Mouse (Mus musculus): ENCODE measurements at regions not wholly inside any gene's neighbourhood (a gene's known extent, or its start where the extent isn't known, plus 50 kb on each side); places are given as distances from the start of the nearest gene placed in this dataset.

DNA sequence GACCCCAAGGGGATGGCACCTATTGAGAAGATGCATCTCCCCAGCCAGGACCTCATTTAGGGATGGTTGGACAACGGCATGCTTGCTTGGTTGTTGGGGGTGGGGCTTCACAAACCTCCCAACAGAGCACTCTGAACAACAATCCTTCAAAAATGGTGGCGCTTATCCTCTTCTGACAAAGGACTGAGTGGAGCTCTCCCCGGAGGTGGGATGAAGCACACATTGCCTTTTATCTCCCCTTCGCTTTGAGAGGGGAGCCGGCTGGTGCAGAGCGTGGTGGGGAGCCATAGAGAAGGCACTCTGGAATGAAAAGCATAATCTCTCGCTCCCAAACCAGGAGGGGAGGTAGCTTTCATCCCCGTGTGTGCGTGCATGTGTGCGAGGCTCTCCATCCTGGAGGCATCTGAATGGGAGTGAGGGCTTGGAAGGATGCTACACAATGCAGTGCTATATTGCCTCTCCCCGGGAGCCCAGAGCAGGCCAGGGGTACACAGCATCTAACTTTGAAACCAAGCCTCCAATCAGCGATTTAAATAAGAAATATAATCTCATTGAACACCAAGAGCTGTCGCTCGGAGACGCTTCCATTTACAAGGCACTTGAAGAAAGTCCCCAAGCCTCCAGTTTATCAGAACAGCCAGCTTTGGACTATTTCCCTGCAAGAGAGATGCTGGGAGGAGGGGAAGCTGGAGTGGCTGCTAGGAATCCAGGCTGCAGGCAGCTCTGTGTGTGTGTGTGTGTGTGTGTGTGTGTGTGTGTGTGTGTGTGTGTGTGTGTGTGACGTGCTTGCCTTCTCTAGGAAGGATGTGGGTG, 131.5 kb downstream of the Rps24 start:
- no peak for DNase-seq (ENCODE audit: low spot score in 2 of 2)

DNA sequence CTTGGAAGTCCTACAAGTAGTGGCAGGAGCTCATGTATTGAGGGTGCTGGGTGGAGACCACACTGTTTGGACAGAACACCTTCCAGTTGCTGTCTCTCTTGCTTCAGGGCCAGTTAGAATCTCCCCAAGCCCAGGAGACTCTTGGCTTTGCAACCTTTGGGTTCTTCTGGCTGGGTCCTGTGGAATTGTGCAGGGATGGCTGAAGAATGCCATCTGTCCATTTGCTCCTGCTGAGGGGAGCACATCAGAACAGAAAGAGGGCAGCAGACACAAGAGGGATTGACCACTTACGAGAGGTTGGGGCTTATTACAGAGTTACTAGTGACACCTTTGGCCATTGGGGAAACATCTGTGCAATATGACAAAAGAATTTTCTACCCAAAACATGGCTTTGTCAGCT, 145.1 kb downstream of the Rps24 start:
- no peak for DNase-seq (ENCODE audit: low spot score in 2 of 2)

DNA sequence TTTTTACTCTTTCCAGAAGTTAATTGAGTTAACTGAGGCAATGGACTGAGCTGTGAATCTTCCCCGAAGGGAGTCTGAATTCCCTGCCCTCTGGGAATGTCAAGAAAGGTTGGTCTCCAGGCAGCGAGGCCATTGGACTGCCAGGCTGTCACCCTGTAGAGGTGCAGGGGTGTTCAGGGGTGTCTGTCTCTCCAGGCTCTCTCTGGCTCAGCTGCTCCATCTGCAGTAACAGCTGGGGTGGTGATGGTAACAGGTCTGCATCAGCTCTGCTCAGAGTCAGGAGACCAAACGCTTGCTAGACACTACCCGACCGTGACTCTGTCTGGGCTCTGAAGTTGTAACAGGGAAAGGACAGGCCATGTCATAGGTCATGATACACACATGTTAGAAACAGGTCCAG, 154.9 kb downstream of the Rps24 start:
- no peak for DNase-seq (ENCODE audit: low spot score in 2 of 2)

DNA sequence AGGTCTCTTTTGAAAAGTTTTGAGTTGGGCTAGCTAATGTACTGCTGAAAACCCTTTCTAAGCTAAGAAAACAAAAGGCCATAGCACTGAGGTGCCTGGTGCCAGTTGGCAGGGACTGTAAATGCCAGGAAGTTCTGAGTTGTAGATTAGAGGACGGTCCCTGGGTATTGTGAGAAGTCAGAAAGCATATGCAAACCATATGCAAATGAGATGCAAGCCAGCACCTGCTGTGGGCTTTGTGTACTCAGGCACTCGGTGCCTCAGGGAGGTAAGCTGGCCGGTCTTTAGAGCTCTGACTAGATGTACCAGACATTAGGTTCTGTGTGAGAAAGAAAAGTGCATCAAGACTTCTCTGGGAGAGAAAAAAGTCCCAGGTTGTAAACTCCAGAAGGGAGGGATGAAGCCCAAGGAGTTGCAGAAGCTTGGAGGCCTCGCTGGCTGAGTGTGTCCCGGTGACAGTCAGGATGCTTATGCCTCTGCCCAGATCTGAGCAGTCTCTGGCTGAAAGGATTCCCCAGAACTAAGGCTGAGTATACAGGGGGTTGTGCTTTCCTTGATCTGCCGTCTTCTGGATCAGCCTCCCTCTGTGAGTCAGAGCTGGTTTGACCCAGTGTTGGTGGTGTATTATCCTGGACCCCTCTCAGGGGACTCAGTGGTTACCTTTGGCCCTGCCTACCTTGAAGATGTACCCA, 157.3 kb downstream of the Rps24 start:
- DNase-seq (ENCODE audit: low spot score in 2 of 2), result no peak

DNA sequence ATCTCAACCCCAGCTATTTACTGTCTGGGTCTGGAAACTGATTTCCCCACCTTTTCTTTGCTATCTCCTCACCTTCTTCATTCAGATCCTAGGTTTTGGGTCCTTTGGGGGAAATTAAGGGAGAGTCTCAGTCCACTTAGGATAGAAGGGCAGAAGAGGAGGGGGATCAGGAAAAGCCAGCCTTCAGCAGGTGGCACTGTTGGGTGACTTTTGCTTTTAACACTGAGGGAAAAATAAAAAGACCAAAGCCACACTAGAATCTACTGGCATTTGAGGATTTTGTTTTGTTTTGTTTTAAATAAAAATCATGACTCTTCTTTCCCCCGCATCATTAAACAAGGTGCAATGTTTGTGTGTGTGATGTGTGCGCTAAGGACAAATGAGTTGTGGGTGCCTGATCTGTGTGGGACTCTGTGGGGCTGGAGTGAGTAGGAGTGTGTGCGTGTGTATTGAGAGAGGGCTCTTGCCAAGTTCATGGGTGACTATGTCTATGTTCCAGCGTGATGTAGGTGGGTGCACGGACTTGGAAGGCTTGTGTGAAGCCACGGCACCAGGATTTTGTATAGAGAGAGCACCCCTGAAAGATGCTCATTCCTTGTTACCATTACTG, 159.4 kb downstream of the Rps24 start:
- DNase-seq (ENCODE audit: low spot score in 2 of 2), result no peak

DNA sequence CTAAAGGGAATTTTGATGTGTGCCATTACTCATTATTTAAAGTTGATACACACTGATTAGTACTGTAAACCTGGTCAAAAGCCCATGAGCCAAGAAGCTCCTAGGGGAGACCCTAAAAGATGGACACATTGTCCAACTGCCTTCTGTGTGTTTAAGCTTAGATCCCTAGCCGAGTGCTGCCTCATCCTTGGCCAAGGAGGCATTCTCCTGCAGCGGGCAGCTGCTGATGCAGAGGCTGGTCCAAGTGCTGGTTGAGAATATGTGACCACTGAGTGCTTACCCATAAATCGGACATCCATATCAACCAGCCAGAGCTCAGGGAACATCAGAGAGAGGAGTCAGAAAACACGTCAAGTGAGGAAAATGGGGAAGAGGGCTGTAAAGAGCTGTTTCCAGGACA, 160.8 kb downstream of the Rps24 start:
- no peak for DNase-seq (ENCODE audit: low spot score in 2 of 2)

DNA sequence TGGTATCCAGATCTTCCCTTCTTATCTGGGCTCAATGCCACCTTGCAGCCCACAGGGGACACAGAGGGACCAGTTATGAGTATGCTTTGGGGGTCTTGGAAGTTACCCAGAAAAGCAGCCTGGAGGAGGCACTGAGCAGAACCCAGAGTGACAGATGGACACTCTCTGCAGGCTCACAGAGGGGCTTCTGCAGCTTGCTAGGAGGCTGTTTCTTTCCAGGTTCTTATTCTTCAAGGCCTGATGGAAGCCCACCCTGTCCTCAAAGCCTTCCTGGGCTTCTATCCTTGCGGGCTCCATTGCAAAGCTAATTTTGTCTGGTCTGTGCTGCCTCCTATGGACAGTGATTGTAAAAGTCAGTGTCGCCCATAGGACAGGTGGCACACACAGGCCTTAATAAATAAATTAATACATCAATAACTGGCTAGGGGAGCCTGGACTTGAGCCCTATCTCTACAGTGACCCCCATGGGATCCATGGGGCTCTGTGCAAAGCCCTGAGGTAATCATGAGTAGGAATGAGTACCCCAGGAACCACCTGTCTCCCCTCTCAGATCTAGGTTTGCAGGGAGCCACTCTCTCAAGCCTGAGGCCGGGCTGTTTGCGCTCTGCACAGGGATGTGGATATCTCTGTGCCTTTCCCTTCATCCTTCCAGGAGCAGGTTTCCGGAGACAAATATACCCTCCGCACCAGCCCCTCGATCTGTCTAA, 163.4 kb downstream of the Rps24 start:
- no peak for DNase-seq (ENCODE audit: low spot score in 2 of 2)

DNA sequence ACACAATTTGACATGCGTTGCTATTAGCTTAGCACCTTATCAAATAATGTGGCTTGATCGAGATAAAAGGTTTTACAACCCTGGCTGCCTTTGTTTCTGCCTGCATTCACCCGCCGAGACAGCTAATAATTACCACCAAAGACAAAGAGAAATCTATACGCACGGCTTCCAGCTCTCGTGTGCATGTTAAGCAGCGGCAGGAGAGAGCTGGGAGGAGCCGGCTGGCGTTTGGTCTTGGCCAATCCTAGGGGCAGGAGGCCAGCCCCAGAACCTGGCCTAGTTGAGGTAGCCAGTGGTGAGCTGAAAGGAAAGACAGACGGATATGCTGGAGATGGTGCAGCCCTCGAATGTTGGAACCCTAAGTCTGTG, 164.0 kb downstream of the Rps24 start:
- no peak for DNase-seq (ENCODE audit: low spot score in 2 of 2)

DNA sequence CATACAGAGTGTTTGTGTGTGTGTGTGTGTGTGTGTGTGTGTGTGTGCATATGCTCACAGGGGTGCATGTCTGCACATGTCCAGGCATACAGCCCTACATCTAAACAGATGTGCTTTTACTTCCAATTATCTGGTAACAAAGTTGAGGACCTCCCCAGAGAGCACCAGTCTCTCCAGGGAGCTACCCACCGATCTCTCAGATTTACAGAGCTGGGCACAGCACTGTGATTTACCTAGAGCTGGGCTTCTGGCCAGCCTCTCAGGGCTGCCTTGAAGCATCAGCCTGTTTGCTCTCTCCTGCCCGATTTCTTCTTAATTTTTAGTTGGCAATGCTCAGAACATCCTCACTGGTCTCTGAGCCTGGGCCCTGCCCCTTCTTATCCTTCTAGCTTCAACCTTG, 165.7 kb downstream of the Rps24 start:
- DNase-seq (ENCODE audit: low spot score in 2 of 2), result no peak

DNA sequence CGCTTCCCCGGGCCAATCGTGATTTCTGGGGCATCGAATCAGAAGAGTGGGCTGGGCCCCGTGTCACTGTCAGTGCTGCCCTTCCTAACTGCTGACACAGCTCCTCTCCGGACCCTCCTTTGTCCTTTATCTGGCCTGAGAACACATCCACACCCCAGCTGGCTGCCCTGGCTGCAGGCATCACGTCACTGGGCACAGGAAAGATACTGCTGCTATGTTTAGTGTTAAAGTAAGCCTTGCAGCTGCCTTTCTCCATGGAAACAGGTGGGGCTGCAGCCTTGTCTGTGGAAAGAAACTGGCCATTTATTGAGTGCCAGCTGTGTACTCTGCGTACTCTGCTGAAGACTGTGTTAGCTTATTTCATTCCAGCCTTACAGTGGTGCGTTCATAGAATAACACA, 168.7 kb downstream of the Rps24 start:
- no peak for DNase-seq (ENCODE audit: low spot score in 2 of 2)

DNA sequence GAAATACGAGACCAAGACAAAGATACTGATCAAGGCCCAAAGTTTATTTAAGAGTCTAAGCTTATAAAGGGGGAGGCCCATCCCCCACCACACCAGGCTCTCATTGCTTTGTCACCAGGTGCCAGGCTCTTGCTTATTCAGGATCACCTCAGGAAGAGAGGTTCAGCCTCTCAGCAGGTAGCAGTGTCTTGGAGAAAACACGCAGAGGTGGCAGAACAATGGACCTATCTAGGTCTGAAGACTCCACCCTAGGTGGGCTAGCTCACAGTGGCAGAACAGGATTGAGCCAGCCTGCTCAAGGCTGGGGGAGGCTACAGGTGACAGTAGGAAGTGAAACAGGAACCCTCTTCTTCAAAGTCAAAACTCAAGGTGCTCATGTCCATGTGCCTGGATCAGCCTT, 174.9 kb downstream of the Rps24 start:
- no peak for DNase-seq (ENCODE audit: low spot score in 2 of 2)

DNA sequence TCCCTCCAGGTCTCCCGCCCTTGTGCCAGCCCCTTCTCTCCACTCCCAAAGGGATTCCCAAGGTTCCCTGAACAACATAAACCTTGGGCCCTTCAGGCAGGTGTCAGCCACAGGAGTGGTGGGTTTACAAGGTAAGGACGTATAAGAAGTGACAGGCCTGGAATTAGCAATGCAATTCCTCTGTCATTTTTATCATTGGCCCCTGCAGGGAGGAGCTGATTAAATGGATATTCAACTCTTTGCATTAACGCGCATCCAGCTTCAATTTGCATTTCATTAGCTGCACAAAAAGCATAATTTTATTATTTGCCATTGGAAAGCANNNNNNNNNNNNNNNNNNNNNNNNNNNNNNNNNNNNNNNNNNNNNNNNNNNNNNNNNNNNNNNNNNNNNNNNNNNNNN, 178.3 kb downstream of the Rps24 start:
- DNase-seq (ENCODE audit: low spot score in 2 of 2), result no peak

Data from gastrocnemius, adult 8-10 months (tissue).